Mouse (Mus musculus) spleen, adult 2 months (tissue): ENCODE measurements around the gene Slc44a1. TPM values are rescaled to one million over a fixed set of nuclear protein-coding genes. Genes with fewer than 3 reads are reported as not detected.

ENCODE experiments used
- DNase-seq, 2 experiments: peaks; one replicate each; pipeline versions ENCODE4 v3.0.0 to v3.0.0-alpha.2; 2012 to 2021; ENCODE audit warnings: low spot score in 2 of 2, low read depth in 1 of 2
- H3K27ac ChIP-seq: fragments of 200-500 bp; 2 replicates; pipeline ENCODE4 v1.5.1; 2012; ENCODE audit warnings: low read length, inconsistent platforms; ENCODE audit not compliant: insufficient read depth
- H3K27me3 ChIP-seq: fragments of 200-500 bp; 2 replicates; pipeline ENCODE4 v1.6.1; 2012; ENCODE audit warnings: mild to moderate bottlenecking, moderate library complexity, low read length, inconsistent platforms; ENCODE audit not compliant: control insufficient read depth, insufficient read depth
- H3K36me3 ChIP-seq: fragments of 200-500 bp; 2 replicates; pipeline ENCODE4 v1.6.1; 2012; ENCODE audit warnings: mild to moderate bottlenecking, low read length, inconsistent platforms; ENCODE audit not compliant: control insufficient read depth, insufficient read depth
- H3K4me1 ChIP-seq: fragments of 200-500 bp; 2 replicates; pipeline ENCODE4 v1.6.1; 2011; ENCODE audit warnings: inconsistent platforms; ENCODE audit not compliant: control insufficient read depth, insufficient read depth, insufficient read length
- H3K4me3 ChIP-seq: fragments of 200-500 bp; 2 replicates; pipeline ENCODE4 v1.5.1; 2011; ENCODE audit warnings: mild to moderate bottlenecking, inconsistent platforms; ENCODE audit not compliant: insufficient read depth, insufficient read length; ENCODE audit errors: extremely low read depth
- CTCF ChIP-seq: fragments of 200-500 bp; IDR thresholded peaks from 2 replicates; pipeline ENCODE4 v1.5.1; 2011; ENCODE audit warnings: mild to moderate bottlenecking, inconsistent platforms; ENCODE audit not compliant: insufficient read depth, insufficient read length, insufficient replicate concordance; ENCODE audit errors: extremely low read depth
- POLR2A ChIP-seq: fragments of 200-500 bp; IDR thresholded peaks from 2 replicates; pipeline ENCODE4 v1.6.1; 2011; ENCODE audit warnings: low read depth, low read length, inconsistent platforms
- WGBS: fragments of 180-500 bp; shearing (Covaris S2); methylation state at CpG from one replicate; pipeline ENCODE4 v1.1.7; 2018; 5-methylcytosine and 5-hydroxymethylcytosine counted together
- polyA plus RNA-seq: library from polyadenylated mRNA; depleted of rRNA; stranded (reverse); fragments of >200 nt; gene quantifications from 2 replicates; pipeline ENCODE4 v1.2.3, GENCODE M21; 2012

Slc44a1 gene
- polyA plus RNA-seq, 1 experiment = 10.3 TPM

- TF ChIP-seq POLR2A (no peak), CTCF (no peak)
- no peak for DNase-seq
- H3K4me1 ChIP-seq = no peaks in the 10 kb centered on the region
- H3K27me3 ChIP-seq = no peaks in the 10 kb centered on the region; the same call in 1 of the 2 replicates
- no peaks in the 10 kb centered on the region for H3K36me3 ChIP-seq
- no peak overlapping the region for H3K27ac ChIP-seq
- H3K4me3 ChIP-seq = no peak overlapping the region
- 60% methylated on average over 6 of the region's 6 CpGs for WGBS
Observed at GRCm38 (mm10) chr4:53621084-53621483, 180.9 kb downstream of the Slc44a1 start.

- no peak for DNase-seq
- no peaks in the 10 kb centered on the region for H3K36me3 ChIP-seq
- no peak overlapping the region for H3K4me3 ChIP-seq
- H3K27ac ChIP-seq = no peak overlapping the region
- WGBS = 62% methylated on average over 5 of the region's 5 CpGs
- H3K27me3 ChIP-seq = no peaks in the 10 kb centered on the region; the same call in 1 of the 2 replicates
- no peaks in the 10 kb centered on the region for H3K4me1 ChIP-seq
- no peak for TF ChIP-seq POLR2A
- no peak for TF ChIP-seq CTCF
Observed at GRCm38 (mm10) chr4:53621490-53621889, 181.3 kb downstream of the Slc44a1 start.

- Histone ChIP-seq H3K4me3 (no peak overlapping the region), H3K36me3 (no peaks in the 10 kb centered on the region), H3K27ac (no peak overlapping the region), H3K27me3 (no peaks in the 10 kb centered on the region; the same call in 1 of the 2 replicates), H3K4me1 (no peaks in the 10 kb centered on the region)
- 94% methylated on average over 1 of the region's 1 CpGs for WGBS
- TF ChIP-seq CTCF = no peak
- no peak for TF ChIP-seq POLR2A
- DNase-seq = no peak
Observed at GRCm38 (mm10) chr4:53623711-53624110, 183.5 kb downstream of the Slc44a1 start.

GRCm38 (mm10) chr4:53624816-53625215, 184.6 kb downstream of the Slc44a1 start:
- Histone ChIP-seq H3K27me3 (no peaks in the 10 kb centered on the region; the same call in 1 of the 2 replicates), H3K4me1 (no peaks in the 10 kb centered on the region), H3K4me3 (no peak overlapping the region), H3K36me3 (no peaks in the 10 kb centered on the region), H3K27ac (no peak overlapping the region)
- TF ChIP-seq POLR2A (no peak), CTCF (no peak)
- no peak for DNase-seq
- WGBS = 68% methylated on average over 4 of the region's 4 CpGs

- H3K4me1 ChIP-seq = no peaks in the 10 kb centered on the region
- TF ChIP-seq CTCF = no peak
- no peak for TF ChIP-seq POLR2A
- no peak overlapping the region for H3K27ac ChIP-seq
- DNase-seq = no peak
- no peaks in the 10 kb centered on the region for H3K36me3 ChIP-seq
- H3K27me3 ChIP-seq = no peaks in the 10 kb centered on the region
- no peak overlapping the region for H3K4me3 ChIP-seq
- WGBS = 86% methylated on average over 3 of the region's 3 CpGs
Observed at GRCm38 (mm10) chr4:53625263-53625662, 185.1 kb downstream of the Slc44a1 start.

GRCm38 (mm10) chr4:53628924-53629323, 188.7 kb downstream of the Slc44a1 start:
- no peak for TF ChIP-seq CTCF
- Histone ChIP-seq H3K27me3 (peaks cover 8% of the 10 kb centered on the region), H3K27ac (no peak overlapping the region), H3K4me3 (no peak overlapping the region), H3K4me1 (peaks cover 6% of the 10 kb centered on the region), H3K36me3 (no peaks in the 10 kb centered on the region)
- WGBS = 45% methylated on average over 4 of the region's 4 CpGs
- no peak for DNase-seq

GRCm38 (mm10) chr4:53630963-53631315, 190.7 kb downstream of the Slc44a1 start:
- 38% methylated on average over 12 of the region's 12 CpGs for WGBS
- TF ChIP-seq POLR2A = no peak
- no peak for TF ChIP-seq CTCF
- no peak overlapping the region for H3K27ac ChIP-seq
- H3K27me3 ChIP-seq = peaks cover 8% of the 10 kb centered on the region
- H3K36me3 ChIP-seq = no peaks in the 10 kb centered on the region
- H3K4me3 ChIP-seq = peak overlapping the region; percentile 60; the same call in 1 of the 2 replicates
- no peak for DNase-seq
- peaks cover 6% of the 10 kb centered on the region for H3K4me1 ChIP-seq
